Comparison of ENCODE assay signal across 29 mouse cellular contexts in the genomic region with DNA sequence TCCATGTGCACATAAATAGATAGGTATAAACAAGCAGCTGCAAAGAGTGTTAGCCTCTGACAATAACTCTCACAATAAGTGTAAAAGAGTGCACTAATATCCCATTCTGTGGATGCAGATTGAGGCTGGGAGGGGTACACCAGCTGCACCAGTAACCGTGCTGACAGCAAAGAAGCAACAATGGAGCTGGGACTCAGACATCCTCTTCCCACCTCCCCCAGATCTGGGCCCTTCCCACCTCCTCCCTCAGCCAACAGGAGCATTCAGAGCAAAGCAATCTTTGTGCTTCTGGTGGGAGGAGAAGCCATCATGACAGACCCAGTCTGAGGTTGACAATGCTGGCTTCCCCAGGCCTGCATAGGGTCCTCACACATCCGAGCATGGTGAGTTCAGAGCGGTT.
DNase-seq lines count a peak whose midpoint lies in the region; ATAC-seq lines count a peak whose summit lies in the region.
"Had no signal": no experiment of that assay in that cellular context is flagged by ENCODE, and none has a peak within 500 bp of the region (broad histone marks: within the 10 kb centered on the region; RNA-seq: fewer than 3 reads in every experiment).

No protein-coding gene starts in this region.

- DNase-seq in forebrain, embryonic 11.5 days (ENCODE audit: low spot score): no peak
- DNase-seq in hindbrain, embryonic 14.5 days (ENCODE audit: low spot score): no peak
- no peak for DNase-seq in hindbrain, embryonic 10.5 days (ENCODE audit: low spot score)
- DNase-seq: adrenal gland, adult 2 months; adrenal gland, postnatal 14 days; cerebellum, adult 11-12 months; cerebellum, adult 8-10 months; cerebellum, postnatal 10 days; cerebellum, postnatal 36 days; embryo, embryonic 11 days; gastrocnemius, adult 2 months; gastrocnemius, postnatal 14 days; heart, adult 2 months; heart, postnatal 14 days; heart, postnatal 4 days; kidney, adult 11 months; kidney, adult 8-10 months had no signal

- peak overlapping the region; percentile 46 for H3K27ac ChIP-seq in forebrain, embryonic 15.5 days (replicated peaks)
- H3K27ac ChIP-seq in forebrain, embryonic 11.5 days (ENCODE audit: low read depth, low read length): no peak overlapping the region
- H3K27ac ChIP-seq in hindbrain, embryonic 14.5 days: no peak overlapping the region
- no peak overlapping the region for H3K27ac ChIP-seq in hindbrain, embryonic 10.5 days
- no peak overlapping the region for H3K27ac ChIP-seq in forebrain, embryonic 16.5 days (ENCODE audit: low read length)
- H3K27ac ChIP-seq in midbrain, embryonic 15.5 days: no peak overlapping the region
- H3K27ac ChIP-seq: embryonic facial prominence, embryonic 10.5 days; embryonic facial prominence, embryonic 13.5 days; gastrocnemius, adult 2 months; heart, adult 2 months; heart, embryonic 10.5 days; heart, embryonic 13.5 days; hindbrain, embryonic 12.5 days; intestine, embryonic 15.5 days had no signal

- no peaks in the 10 kb centered on the region for H3K36me3 ChIP-seq in forebrain, embryonic 15.5 days
- H3K36me3 ChIP-seq in forebrain, embryonic 11.5 days (ENCODE audit: control insufficient read depth, insufficient read depth, low read length): no peaks in the 10 kb centered on the region
- no peaks in the 10 kb centered on the region for H3K36me3 ChIP-seq in hindbrain, embryonic 14.5 days (replicated peaks; ENCODE audit: control insufficient read depth, insufficient read depth)
- H3K36me3 ChIP-seq in hindbrain, embryonic 10.5 days: no peaks in the 10 kb centered on the region
- H3K36me3 ChIP-seq in forebrain, embryonic 16.5 days (ENCODE audit: control insufficient read depth, insufficient read depth): no peaks in the 10 kb centered on the region
- no peaks in the 10 kb centered on the region for H3K36me3 ChIP-seq in midbrain, embryonic 15.5 days (replicated peaks)
- H3K36me3 ChIP-seq: embryonic facial prominence, embryonic 10.5 days; embryonic facial prominence, embryonic 13.5 days; heart, embryonic 10.5 days; heart, embryonic 13.5 days; hindbrain, embryonic 12.5 days; intestine, embryonic 15.5 days had no signal

- no peak overlapping the region for H3K4me3 ChIP-seq in forebrain, embryonic 15.5 days
- H3K4me3 ChIP-seq in forebrain, embryonic 11.5 days (ENCODE audit: low read depth, low read length): no peak overlapping the region
- H3K4me3 ChIP-seq in hindbrain, embryonic 14.5 days (replicated peaks; ENCODE audit: low read length): no peak overlapping the region
- H3K4me3 ChIP-seq in hindbrain, embryonic 10.5 days: no peak overlapping the region
- no peak overlapping the region for H3K4me3 ChIP-seq in forebrain, embryonic 16.5 days (replicated peaks; ENCODE audit: low read length)
- no peak overlapping the region for H3K4me3 ChIP-seq in midbrain, embryonic 15.5 days
- H3K4me3 ChIP-seq: embryonic facial prominence, embryonic 10.5 days; embryonic facial prominence, embryonic 13.5 days; erythroblast, embryonic 14.5 days; gastrocnemius, adult 2 months; heart, adult 2 months; heart, embryonic 10.5 days; heart, embryonic 13.5 days; hindbrain, embryonic 12.5 days; intestine, embryonic 15.5 days had no signal

- no peaks in the 10 kb centered on the region for H3K27me3 ChIP-seq in forebrain, embryonic 15.5 days
- no peaks in the 10 kb centered on the region for H3K27me3 ChIP-seq in forebrain, embryonic 11.5 days (ENCODE audit: control insufficient read depth, insufficient read depth, low read length)
- no peaks in the 10 kb centered on the region for H3K27me3 ChIP-seq in hindbrain, embryonic 14.5 days (ENCODE audit: control insufficient read depth, insufficient read depth, low read length)
- no peaks in the 10 kb centered on the region for H3K27me3 ChIP-seq in hindbrain, embryonic 10.5 days (ENCODE audit: insufficient read depth, poor library complexity, severe bottlenecking)
- no peaks in the 10 kb centered on the region for H3K27me3 ChIP-seq in forebrain, embryonic 16.5 days (replicated peaks; ENCODE audit: control insufficient read depth, insufficient read depth, low read length)
- no peaks in the 10 kb centered on the region for H3K27me3 ChIP-seq in midbrain, embryonic 15.5 days (replicated peaks)
- H3K27me3 ChIP-seq: embryonic facial prominence, embryonic 13.5 days; heart, embryonic 13.5 days; hindbrain, embryonic 12.5 days; intestine, embryonic 15.5 days had no signal

- no peaks in the 10 kb centered on the region for H3K4me1 ChIP-seq in forebrain, embryonic 15.5 days
- no peaks in the 10 kb centered on the region for H3K4me1 ChIP-seq in forebrain, embryonic 11.5 days (replicated peaks; ENCODE audit: control insufficient read depth, insufficient read depth, low read length)
- no peaks in the 10 kb centered on the region for H3K4me1 ChIP-seq in hindbrain, embryonic 14.5 days (replicated peaks; ENCODE audit: control insufficient read depth, insufficient read depth, low read length)
- H3K4me1 ChIP-seq in hindbrain, embryonic 10.5 days (replicated peaks): no peaks in the 10 kb centered on the region
- H3K4me1 ChIP-seq in forebrain, embryonic 16.5 days (replicated peaks; ENCODE audit: control insufficient read depth, insufficient read depth, low read length): no peaks in the 10 kb centered on the region
- H3K4me1 ChIP-seq in midbrain, embryonic 15.5 days: no peaks in the 10 kb centered on the region
- H3K4me1 ChIP-seq: embryonic facial prominence, embryonic 10.5 days; embryonic facial prominence, embryonic 13.5 days; heart, embryonic 10.5 days; heart, embryonic 13.5 days; hindbrain, embryonic 12.5 days; intestine, embryonic 15.5 days had no signal

- WGBS in forebrain, embryonic 15.5 days: 59% methylated on average over 3 of the region's 3 CpGs
- 64% methylated on average over 3 of the region's 3 CpGs for WGBS in forebrain, embryonic 11.5 days
- WGBS in hindbrain, embryonic 14.5 days: 56% methylated on average over 3 of the region's 3 CpGs
- WGBS in hindbrain, embryonic 10.5 days: 68% methylated on average over 3 of the region's 3 CpGs
- WGBS in forebrain, embryonic 16.5 days: 53% methylated on average over 3 of the region's 3 CpGs
- WGBS in midbrain, embryonic 15.5 days: 62% methylated on average over 3 of the region's 3 CpGs

- H3K9ac ChIP-seq in forebrain, embryonic 15.5 days (replicated peaks): no peak overlapping the region
- no peak overlapping the region for H3K9ac ChIP-seq in forebrain, embryonic 11.5 days (ENCODE audit: low read length)
- H3K9ac ChIP-seq in hindbrain, embryonic 14.5 days: no peak overlapping the region
- H3K9ac ChIP-seq in forebrain, embryonic 16.5 days (replicated peaks; ENCODE audit: low read depth, low read length): no peak overlapping the region
- H3K9ac ChIP-seq in midbrain, embryonic 15.5 days: no peak overlapping the region
- H3K9ac ChIP-seq: embryonic facial prominence, embryonic 13.5 days; heart, embryonic 13.5 days; hindbrain, embryonic 12.5 days; intestine, embryonic 15.5 days had no signal

- peak; percentile 51 for ATAC-seq in forebrain, embryonic 15.5 days (replicated peaks)
- no peak for ATAC-seq in forebrain, embryonic 11.5 days (replicated peaks; ENCODE audit: low FRiP score)
- 0 out of 2 replicates have a peak, but pooled peaks have one; percentile 34 for ATAC-seq in hindbrain, embryonic 14.5 days (ENCODE audit: low FRiP score)
- peak; percentile 75 for ATAC-seq in forebrain, embryonic 16.5 days
- ATAC-seq in midbrain, embryonic 15.5 days (replicated peaks): no peak
- ATAC-seq: CD4-positive, CD25-positive, alpha-beta regulatory T cell, adult 4 months; hindbrain, embryonic 16.5 days; intestine, embryonic 15.5 days had no signal

- no peak overlapping the region for H3K4me2 ChIP-seq in forebrain, embryonic 15.5 days (replicated peaks)
- no peak overlapping the region for H3K4me2 ChIP-seq in forebrain, embryonic 11.5 days (ENCODE audit: low read depth, low read length, severe bottlenecking)
- no peak overlapping the region for H3K4me2 ChIP-seq in hindbrain, embryonic 14.5 days (replicated peaks)
- no peak overlapping the region for H3K4me2 ChIP-seq in forebrain, embryonic 16.5 days (ENCODE audit: low read length)
- H3K4me2 ChIP-seq in midbrain, embryonic 15.5 days: no peak overlapping the region
- H3K4me2 ChIP-seq: embryonic facial prominence, embryonic 13.5 days; heart, embryonic 13.5 days; hindbrain, embryonic 12.5 days; intestine, embryonic 15.5 days had no signal

- no peaks in the 10 kb centered on the region for H3K9me3 ChIP-seq in forebrain, embryonic 15.5 days
- H3K9me3 ChIP-seq in forebrain, embryonic 11.5 days (ENCODE audit: control insufficient read depth, low read length): no peaks in the 10 kb centered on the region
- no peaks in the 10 kb centered on the region for H3K9me3 ChIP-seq in hindbrain, embryonic 14.5 days (ENCODE audit: control insufficient read depth, low read length)
- no peaks in the 10 kb centered on the region for H3K9me3 ChIP-seq in hindbrain, embryonic 10.5 days
- no peaks in the 10 kb centered on the region for H3K9me3 ChIP-seq in forebrain, embryonic 16.5 days (ENCODE audit: control insufficient read depth, low read length)
- H3K9me3 ChIP-seq in midbrain, embryonic 15.5 days: no peaks in the 10 kb centered on the region
- H3K9me3 ChIP-seq: embryonic facial prominence, embryonic 10.5 days; embryonic facial prominence, embryonic 13.5 days; heart, embryonic 10.5 days; heart, embryonic 13.5 days; hindbrain, embryonic 12.5 days; intestine, embryonic 15.5 days had no signal

Comparison
In these comparisons a context has a peak if more than half of its experiments do, and no peak if none do; other contexts are left out.
1. ATAC-seq: peak in forebrain, embryonic 15.5 days (single experiment), hindbrain, embryonic 14.5 days (single experiment) and forebrain, embryonic 16.5 days (single experiment); none in forebrain, embryonic 11.5 days (single experiment) and midbrain, embryonic 15.5 days (single experiment).